Mouse (Mus musculus) ES-E14 (cell line): ENCODE measurements around the gene Ctnnbl1. TPM values are rescaled to one million over a fixed set of nuclear protein-coding genes. Genes with fewer than 3 reads are reported as not detected.

Source experiments
- DNase-seq: peaks from one replicate; pipeline ENCODE4 v3.0.0-alpha.2; 2013; ENCODE audit warnings: low read depth, low spot score
- H3K27ac ChIP-seq: 2 replicates; pipeline ENCODE4 v1.5.1; 2012; ENCODE audit warnings: low read depth, mild to moderate bottlenecking, low read length, moderate library complexity, mixed read lengths; ENCODE audit not compliant: poor library complexity, insufficient read depth, severe bottlenecking
- H3K36me3 ChIP-seq: 2 replicates; pipeline ENCODE4 v1.6.1; 2012; ENCODE audit warnings: mild to moderate bottlenecking, low read length, moderate library complexity, mixed read lengths; ENCODE audit not compliant: control insufficient read depth, poor library complexity, insufficient read depth, severe bottlenecking
- H3K4me1 ChIP-seq, 2 experiments: fragments of 150-350 bp in 1 of 2; sonication (generic) in 1 of 2; 2 replicates each; pipeline ENCODE4 v1.6.1; 2012; ENCODE audit warnings: low read length in 2 of 2, mild to moderate bottlenecking in 1 of 2, mixed read lengths in 1 of 2; ENCODE audit not compliant: control insufficient read depth in 2 of 2, insufficient read depth in 2 of 2, poor library complexity in 1 of 2
- H3K4me3 ChIP-seq, 2 experiments: fragments of 150-350 bp in 1 of 2; sonication (generic) in 1 of 2; 2 replicates each; pipeline ENCODE4 v1.5.1; 2012; ENCODE audit warnings: low read length in 2 of 2, low read depth in 1 of 2, mild to moderate bottlenecking in 1 of 2, mixed read lengths in 1 of 2; ENCODE audit not compliant: insufficient read depth in 1 of 2, poor library complexity in 1 of 2, severe bottlenecking in 1 of 2
- H3K9ac ChIP-seq: 2 replicates; pipeline ENCODE4 v1.6.1; 2012; ENCODE audit warnings: low read depth, mild to moderate bottlenecking, low read length, mixed read lengths; ENCODE audit not compliant: poor library complexity, insufficient read depth, severe bottlenecking
- H3K9me3 ChIP-seq: fragments of 150-350 bp; sonication (generic); 2 replicates; pipeline ENCODE4 v1.6.1; 2012; ENCODE audit warnings: low read depth, mild to moderate bottlenecking, low read length; ENCODE audit not compliant: control insufficient read depth, insufficient read depth
- CHD2 ChIP-seq: IDR thresholded peaks from 2 replicates; pipeline ENCODE4 v1.6.1; 2014; ENCODE audit warnings: mild to moderate bottlenecking, low read depth, low read length, inconsistent platforms
- HCFC1 ChIP-seq: IDR thresholded peaks from 2 replicates; pipeline ENCODE4 v1.6.1; 2012; ENCODE audit warnings: low read length, inconsistent platforms, borderline replicate concordance; ENCODE audit not compliant: insufficient read depth
- MAFK ChIP-seq: IDR thresholded peaks from 2 replicates; pipeline ENCODE4 v1.6.1; 2014; ENCODE audit warnings: mild to moderate bottlenecking, low read depth, low read length, inconsistent platforms; ENCODE audit not compliant: insufficient read depth
- ZC3H11A ChIP-seq: IDR thresholded peaks from 2 replicates; pipeline ENCODE4 v1.6.1; 2012; ENCODE audit warnings: low read depth, mild to moderate bottlenecking, inconsistent platforms, low read length, borderline replicate concordance
- ZNF384 ChIP-seq: IDR thresholded peaks from 2 replicates; pipeline ENCODE4 v1.6.1; 2012; ENCODE audit warnings: low read depth, low read length, inconsistent platforms
- in situ Hi-C, 2 experiments: fragments of 600-800 bp; cut with MboI; formaldehyde crosslinking; loops; one replicate each; pipeline ENCODE4 v1.15.1; 2025; ENCODE audit warnings: low sequenced_read_pairs in 2 of 2, inconsistent platforms in 1 of 2; ENCODE audit not compliant: unreplicated experiment in 2 of 2
- total RNA-seq: library from RNA; depleted of rRNA; stranded (reverse); fragments of 300-350 nt; gene quantifications from 2 replicates; pipeline ENCODE4 v1.2.3, GENCODE M21; 2012

Gene Ctnnbl1
- total RNA-seq, 1 experiment: 63.9 TPM

DNA sequence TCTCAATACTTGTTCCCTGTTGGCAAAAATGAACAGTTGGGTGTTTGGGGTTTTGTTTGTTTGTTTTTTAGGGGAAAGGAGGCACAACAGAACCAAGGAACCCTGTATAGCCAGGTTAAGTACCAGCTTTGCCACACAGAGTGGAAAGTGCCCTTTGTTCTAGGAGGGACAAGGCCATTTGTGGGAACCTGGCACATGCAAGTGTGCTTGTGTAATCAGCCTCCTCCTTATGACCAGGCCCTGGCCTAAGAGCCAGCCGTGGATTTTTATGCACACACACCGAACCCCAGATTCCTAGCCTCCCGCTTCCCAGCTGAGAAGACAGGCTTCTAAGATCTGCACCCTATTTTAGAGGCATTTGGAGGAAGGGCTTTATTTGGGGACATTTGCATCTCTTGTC lies 140.2 kb downstream of the Ctnnbl1 start:
- no peak overlapping the region for H3K9ac ChIP-seq

DNA sequence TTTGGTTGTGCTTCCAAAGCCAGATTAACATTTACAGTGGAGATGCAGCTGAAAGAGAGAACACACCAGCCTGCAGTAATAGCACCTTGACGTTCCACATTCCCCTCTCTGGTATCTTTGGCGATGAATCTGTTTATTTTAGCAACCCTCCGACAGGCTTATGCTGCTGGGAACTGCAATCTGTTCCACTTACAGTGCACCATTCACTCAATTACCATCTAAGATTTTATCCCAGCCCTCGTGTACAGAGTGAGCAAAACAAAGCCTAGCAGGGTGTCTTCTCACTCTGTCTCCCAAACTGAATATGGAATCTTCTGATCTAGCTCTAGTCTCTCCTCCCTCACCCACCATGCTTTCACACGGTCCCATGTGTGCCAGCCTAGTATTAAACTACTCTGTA lies 140.8 kb downstream of the Ctnnbl1 start:
- Histone ChIP-seq H3K9ac (no peak overlapping the region), H3K9me3 (no peaks in the 10 kb centered on the region), H3K27ac (no peak overlapping the region), H3K36me3 (peaks cover 3% of the 10 kb centered on the region; the same call in 1 of the 2 replicates), H3K4me1 (no peaks in the 10 kb centered on the region), H3K4me3 (no peak overlapping the region)
- in situ Hi-C loops: no loop called here
- DNase-seq: no peak
- TF ChIP-seq HCFC1 (no peak), ZC3H11A (no peak), MAFK (no peak), ZNF384 (no peak), CHD2 (no peak)

More for the DNA sequence above, 140.2 kb downstream of the Ctnnbl1 start:
- TF ChIP-seq HCFC1: no peak
- no peak for TF ChIP-seq MAFK
- no peak for TF ChIP-seq ZC3H11A
- no peak for TF ChIP-seq ZNF384
- no peak for TF ChIP-seq CHD2
- in situ Hi-C loops: no loop called here
- Histone ChIP-seq H3K36me3 (peaks cover 3% of the 10 kb centered on the region; the same call in 1 of the 2 replicates), H3K9me3 (no peaks in the 10 kb centered on the region), H3K27ac (no peak overlapping the region), H3K4me3 (no peak overlapping the region), H3K4me1 (no peaks in the 10 kb centered on the region)
- no peak for DNase-seq

- DNase-seq: no peak
- in situ Hi-C loops: no loop called here
- TF ChIP-seq MAFK (no peak), ZNF384 (no peak), CHD2 (no peak), HCFC1 (no peak), ZC3H11A (no peak)
- Histone ChIP-seq H3K36me3 (peaks cover 9% of the 10 kb centered on the region; the same call in 1 of the 2 replicates), H3K9me3 (no peaks in the 10 kb centered on the region), H3K9ac (no peak overlapping the region), H3K27ac (no peak overlapping the region), H3K4me1 (no peaks in the 10 kb centered on the region), H3K4me3 (no peak overlapping the region)
These were observed 144.7 kb downstream of the Ctnnbl1 start for GRCm38 (mm10) chr2:157881939-157882338.

- peaks cover 9% of the 10 kb centered on the region; the same call in 1 of the 2 replicates for H3K36me3 ChIP-seq
- in situ Hi-C loops: no loop called here
- H3K9ac ChIP-seq: no peak overlapping the region
- H3K9me3 ChIP-seq: no peaks in the 10 kb centered on the region
- peaks cover 0 to 5% of the 10 kb centered on the region in 2 experiments; a peak in 1 of 4 replicates for H3K4me1 ChIP-seq
- no peak overlapping the region for H3K4me3 ChIP-seq
- H3K27ac ChIP-seq: no peak overlapping the region
- DNase-seq: no peak
- no peak for TF ChIP-seq ZNF384
- TF ChIP-seq CHD2: no peak
- TF ChIP-seq ZC3H11A: no peak
- no peak for TF ChIP-seq MAFK
- no peak for TF ChIP-seq HCFC1
These were observed 150.2 kb downstream of the Ctnnbl1 start for GRCm38 (mm10) chr2:157887275-157888025.
